Mouse (Mus musculus): ENCODE data around the gene Abca1. TPM values are rescaled to one million over a fixed set of nuclear protein-coding genes. Genes with fewer than 3 reads are reported as not detected.

Abca1 gene
- polyA plus RNA-seq, 1 experiment from 2014 or later = 9.3 TPM

DNA sequence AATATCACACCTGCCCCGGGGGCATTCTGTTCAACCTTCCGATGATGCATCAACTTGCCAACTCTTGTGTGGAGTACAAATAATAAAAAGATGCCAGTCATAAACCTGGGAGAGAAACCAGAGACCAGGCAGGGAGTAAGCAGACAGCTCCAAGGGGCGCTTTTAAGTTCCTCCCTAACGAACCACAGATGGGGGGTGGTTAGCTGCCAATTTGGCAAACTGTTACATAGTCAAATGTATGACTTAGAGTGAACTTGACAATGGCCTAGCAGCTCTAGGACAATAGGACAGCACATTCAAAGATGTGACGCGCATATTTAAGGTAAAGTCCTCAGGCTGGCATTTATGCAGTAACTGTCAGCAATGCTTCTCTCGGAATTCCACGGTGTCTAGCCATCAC, 18.0 kb upstream of the Abca1 start:
- Histone ChIP-seq H3K9me3 (no peaks in the 10 kb centered on the region), H3K36me3 (no peaks in the 10 kb centered on the region), H3K9ac (no peak overlapping the region), H3K4me3 (no peak overlapping the region), H3K27ac (no peak overlapping the region), H3K4me1 (no peaks in the 10 kb centered on the region), H3K27me3 (replicated peaks) (no peaks in the 10 kb centered on the region), H3K4me2 (replicated peaks) (no peak overlapping the region)
- whole genome bisulfite sequencing = 88% methylated on average over 8 of the region's 8 CpGs
- no peak for ATAC-seq (ENCODE audit: low FRiP score, low read depth)

DNA sequence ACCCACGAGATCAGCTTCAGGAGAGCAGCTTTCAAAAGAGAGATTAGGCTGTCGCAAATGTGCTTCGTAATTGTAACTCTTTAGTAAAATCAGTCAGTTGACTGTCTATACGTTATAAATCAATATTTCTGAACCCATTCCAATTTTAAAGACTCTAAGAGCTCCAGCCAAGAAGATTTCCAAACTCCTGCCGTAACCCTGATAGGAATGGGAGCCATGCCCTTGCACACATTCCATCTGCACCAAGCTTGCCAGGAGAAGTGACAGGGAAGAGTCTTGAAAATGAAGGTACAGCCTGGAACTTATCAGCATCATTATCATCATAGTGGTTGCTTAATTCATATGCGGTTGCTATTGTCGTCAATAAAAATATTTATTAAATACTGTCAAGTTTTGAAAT, 15.2 kb upstream of the Abca1 start:
- 92% methylated on average over 7 of the region's 7 CpGs for WGBS
- Histone ChIP-seq H3K4me3 (no peak overlapping the region), H3K27me3 (replicated peaks) (no peaks in the 10 kb centered on the region), H3K4me1 (no peaks in the 10 kb centered on the region), H3K27ac (no peak overlapping the region), H3K9ac (no peak overlapping the region), H3K4me2 (replicated peaks) (no peak overlapping the region), H3K36me3 (no peaks in the 10 kb centered on the region), H3K9me3 (no peaks in the 10 kb centered on the region)
- no peak for ATAC-seq (ENCODE audit: low FRiP score, low read depth)

GRCm38 (mm10) chr4:53170403-53170802, 10.7 kb upstream of the Abca1 start:
- Histone ChIP-seq H3K27ac (no peak overlapping the region), H3K27me3 (replicated peaks) (no peaks in the 10 kb centered on the region), H3K36me3 (no peaks in the 10 kb centered on the region), H3K4me3 (no peak overlapping the region), H3K4me1 (no peaks in the 10 kb centered on the region), H3K4me2 (replicated peaks) (no peak overlapping the region), H3K9me3 (no peaks in the 10 kb centered on the region), H3K9ac (no peak overlapping the region)
- WGBS = 83% methylated on average over 2 of the region's 2 CpGs
- ATAC-seq (ENCODE audit: low FRiP score, low read depth) = no peak

DNA sequence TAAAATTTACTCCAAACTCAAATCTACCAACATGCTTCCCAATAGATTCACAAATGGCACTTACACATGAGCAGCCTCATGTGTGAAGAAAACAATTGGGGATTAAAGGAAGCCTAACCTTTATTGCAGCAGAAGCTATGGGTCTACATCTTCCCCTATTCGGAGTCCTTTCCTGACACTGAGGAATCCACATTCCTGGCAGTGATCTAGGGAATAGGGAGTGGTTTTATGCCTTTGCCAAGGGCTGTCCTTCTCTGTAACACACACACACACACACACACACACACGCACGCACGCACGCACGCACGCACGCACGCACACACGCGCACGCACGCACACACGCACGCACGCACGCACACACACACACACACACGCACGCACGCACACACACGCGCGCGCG, 5.5 kb upstream of the Abca1 start:
- ATAC-seq (ENCODE audit: low FRiP score, low read depth) = no peak

GRCm38 (mm10) chr4:53159176-53159575, 519 bp downstream of the Abca1 start:
- H3K9me3 ChIP-seq = no peaks in the 10 kb centered on the region
- peak overlapping the region; percentile 57 for H3K9ac ChIP-seq
- H3K4me3 ChIP-seq = peak overlapping the region; percentile 63
- H3K36me3 ChIP-seq = no peaks in the 10 kb centered on the region
- peaks cover 10% of the 10 kb centered on the region; the same call in 1 of the 2 replicates for H3K4me1 ChIP-seq
- no peaks in the 10 kb centered on the region for H3K27me3 ChIP-seq (replicated peaks)
- 0% methylated on average over 20 of the region's 20 CpGs for WGBS
- H3K27ac ChIP-seq = no peak overlapping the region
- peak overlapping the region; percentile 80 for H3K4me2 ChIP-seq (replicated peaks)
- peak; percentile 68 for ATAC-seq (ENCODE audit: low FRiP score, low read depth)

More for the DNA sequence above, 5.5 kb upstream of the Abca1 start:
- Histone ChIP-seq H3K4me2 (replicated peaks) (no peak overlapping the region), H3K27ac (no peak overlapping the region), H3K4me3 (no peak overlapping the region), H3K4me1 (peaks cover under 1% of the 10 kb centered on the region; the same call in 1 of the 2 replicates), H3K27me3 (replicated peaks) (no peaks in the 10 kb centered on the region), H3K9ac (no peak overlapping the region), H3K9me3 (no peaks in the 10 kb centered on the region), H3K36me3 (no peaks in the 10 kb centered on the region)
- WGBS = 82% methylated on average over 17 of the region's 25 CpGs

DNA sequence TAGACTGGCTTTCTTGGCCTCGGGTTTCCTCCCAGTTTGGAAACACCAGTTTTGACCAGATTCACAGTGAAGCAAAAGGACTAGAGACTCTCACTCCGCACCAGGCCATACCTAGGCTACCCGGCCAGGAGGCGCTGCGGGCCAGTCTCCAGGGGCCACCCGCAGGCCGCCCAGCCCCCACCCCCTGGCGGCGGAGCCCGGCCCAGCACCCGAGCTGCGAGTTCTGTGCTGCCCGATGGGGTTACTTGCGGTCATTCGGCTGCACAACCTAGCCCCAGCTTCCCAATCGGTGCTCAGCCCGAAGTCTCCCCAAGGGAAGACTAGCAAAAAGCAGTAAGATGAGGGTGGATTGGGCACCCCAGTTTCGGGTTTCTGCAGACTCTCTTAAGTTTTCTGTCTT, 1.1 kb downstream of the Abca1 start:
- Histone ChIP-seq H3K36me3 (no peaks in the 10 kb centered on the region), H3K27me3 (replicated peaks) (no peaks in the 10 kb centered on the region), H3K4me2 (replicated peaks) (peak overlapping the region; percentile 80), H3K9me3 (no peaks in the 10 kb centered on the region), H3K9ac (peak overlapping the region; percentile 57), H3K27ac (no peak overlapping the region), H3K4me1 (peaks cover 10% of the 10 kb centered on the region; the same call in 1 of the 2 replicates), H3K4me3 (peak overlapping the region; percentile 63)
- ATAC-seq (ENCODE audit: low FRiP score, low read depth) = peak; percentile 67; the same call in 1 of the 2 replicates
- WGBS = under 1% methylated on average over 18 of the region's 18 CpGs

DNA sequence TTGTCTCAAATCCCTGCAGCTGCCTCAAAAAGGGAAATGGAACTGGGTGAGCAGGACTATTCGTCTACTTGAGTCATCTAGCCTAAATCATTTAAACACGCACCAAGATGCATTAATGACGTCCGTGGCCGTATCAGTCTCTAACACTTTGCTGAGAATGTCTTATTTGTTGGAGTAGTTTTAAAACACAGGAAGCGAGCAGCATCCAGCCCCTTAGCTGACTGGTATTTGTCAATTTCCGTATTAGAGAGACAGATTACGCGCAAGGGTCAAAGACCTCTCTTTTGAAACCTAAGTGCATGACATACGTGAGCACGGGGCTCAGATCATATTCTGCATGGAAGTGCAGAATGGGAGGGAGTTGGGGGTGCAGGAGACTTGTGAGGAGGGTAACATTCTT, 4.2 kb downstream of the Abca1 start:
- 85% methylated on average over 11 of the region's 11 CpGs for WGBS
- Histone ChIP-seq H3K27me3 (replicated peaks) (no peaks in the 10 kb centered on the region), H3K9me3 (no peaks in the 10 kb centered on the region), H3K36me3 (no peaks in the 10 kb centered on the region), H3K4me1 (peaks cover 18% of the 10 kb centered on the region; the same call in 1 of the 2 replicates), H3K27ac (no peak overlapping the region), H3K9ac (no peak overlapping the region), H3K4me3 (no peak overlapping the region), H3K4me2 (replicated peaks) (no peak overlapping the region)
- ATAC-seq (ENCODE audit: low FRiP score, low read depth) = no peak

GRCm38 (mm10) chr4:53153711-53154110, 6.0 kb downstream of the Abca1 start:
- 47% methylated on average over 6 of the region's 6 CpGs for WGBS
- H3K36me3 ChIP-seq = no peaks in the 10 kb centered on the region
- ATAC-seq (ENCODE audit: low FRiP score, low read depth) = no peak

DNA sequence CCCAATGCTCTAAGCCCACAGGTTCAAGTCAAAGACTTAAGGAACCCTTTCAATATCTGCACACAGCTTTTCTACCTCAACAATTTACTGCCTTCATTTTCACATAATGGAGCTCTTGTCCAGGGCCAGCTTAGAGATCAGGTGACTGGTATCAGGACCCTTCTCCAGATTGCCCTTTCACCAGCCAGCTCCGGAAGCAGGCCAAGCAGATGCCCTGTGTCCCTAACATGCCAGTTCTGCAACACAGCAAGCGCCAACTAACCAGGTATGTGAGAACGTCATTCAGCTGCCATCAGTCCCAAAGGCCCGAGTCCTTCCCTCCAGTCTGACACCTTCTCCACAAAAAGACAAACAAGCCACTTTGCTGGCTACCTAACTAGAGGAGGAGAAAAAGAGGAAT, 6.6 kb downstream of the Abca1 start:
- H3K4me2 ChIP-seq (replicated peaks) = no peak overlapping the region
- no peak overlapping the region for H3K4me3 ChIP-seq
- H3K9ac ChIP-seq = no peak overlapping the region
- no peaks in the 10 kb centered on the region for H3K9me3 ChIP-seq
- H3K36me3 ChIP-seq = no peaks in the 10 kb centered on the region
- no peak overlapping the region for H3K27ac ChIP-seq
- peaks cover 8% of the 10 kb centered on the region; the same call in 1 of the 2 replicates for H3K4me1 ChIP-seq
- 72% methylated on average over 4 of the region's 4 CpGs for WGBS
- ATAC-seq (ENCODE audit: low FRiP score, low read depth) = no peak
- no peaks in the 10 kb centered on the region for H3K27me3 ChIP-seq (replicated peaks)

More at GRCm38 (mm10) chr4:53153711-53154110, 6.0 kb downstream of the Abca1 start:
- H3K9ac ChIP-seq = no peak overlapping the region
- H3K4me2 ChIP-seq (replicated peaks) = no peak overlapping the region
- no peak overlapping the region for H3K27ac ChIP-seq
- H3K27me3 ChIP-seq (replicated peaks) = no peaks in the 10 kb centered on the region
- no peak overlapping the region for H3K4me3 ChIP-seq
- no peaks in the 10 kb centered on the region for H3K9me3 ChIP-seq
- H3K4me1 ChIP-seq = peaks cover 8% of the 10 kb centered on the region; the same call in 1 of the 2 replicates

- no peak overlapping the region for H3K4me3 ChIP-seq
- no peaks in the 10 kb centered on the region for H3K27me3 ChIP-seq (replicated peaks)
- peaks cover 8% of the 10 kb centered on the region; the same call in 1 of the 2 replicates for H3K4me1 ChIP-seq
- no peak overlapping the region for H3K27ac ChIP-seq
- no peaks in the 10 kb centered on the region for H3K9me3 ChIP-seq
- no peak overlapping the region for H3K4me2 ChIP-seq (replicated peaks)
- no peak for ATAC-seq (ENCODE audit: low FRiP score, low read depth)
- H3K36me3 ChIP-seq = no peaks in the 10 kb centered on the region
- no peak overlapping the region for H3K9ac ChIP-seq
- 28% methylated on average over 5 of the region's 5 CpGs for WGBS
Measured at GRCm38 (mm10) chr4:53152655-53153054, 7.0 kb downstream of the Abca1 start.

DNA sequence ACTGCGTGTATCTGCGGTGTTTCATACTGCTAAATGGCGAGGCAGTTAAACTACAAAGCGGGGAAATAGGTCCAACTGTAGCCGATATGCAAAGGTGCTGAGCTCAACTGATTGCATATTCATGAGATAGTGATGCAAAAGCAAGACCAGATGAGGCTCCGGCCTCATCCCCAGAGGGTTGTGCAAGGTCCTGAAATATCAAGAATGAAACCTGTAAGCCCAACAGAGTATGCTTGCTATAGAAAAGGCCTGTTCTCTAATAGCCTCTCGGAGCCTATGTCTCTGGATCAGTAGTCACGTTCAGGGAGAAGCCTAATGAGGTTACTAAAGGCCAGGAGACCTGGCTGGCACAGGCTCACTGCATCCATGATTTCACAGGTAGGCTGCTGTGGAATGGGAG, 9.2 kb downstream of the Abca1 start:
- H3K9me3 ChIP-seq = no peaks in the 10 kb centered on the region
- ATAC-seq (ENCODE audit: low FRiP score, low read depth) = no peak
- H3K36me3 ChIP-seq = no peaks in the 10 kb centered on the region
- H3K4me1 ChIP-seq = peaks cover 15% of the 10 kb centered on the region; the same call in 1 of the 2 replicates
- no peak overlapping the region for H3K9ac ChIP-seq
- 63% methylated on average over 8 of the region's 8 CpGs for whole genome bisulfite sequencing
- no peaks in the 10 kb centered on the region for H3K27me3 ChIP-seq (replicated peaks)
- no peak overlapping the region for H3K27ac ChIP-seq
- H3K4me2 ChIP-seq (replicated peaks) = no peak overlapping the region
- no peak overlapping the region for H3K4me3 ChIP-seq

DNA sequence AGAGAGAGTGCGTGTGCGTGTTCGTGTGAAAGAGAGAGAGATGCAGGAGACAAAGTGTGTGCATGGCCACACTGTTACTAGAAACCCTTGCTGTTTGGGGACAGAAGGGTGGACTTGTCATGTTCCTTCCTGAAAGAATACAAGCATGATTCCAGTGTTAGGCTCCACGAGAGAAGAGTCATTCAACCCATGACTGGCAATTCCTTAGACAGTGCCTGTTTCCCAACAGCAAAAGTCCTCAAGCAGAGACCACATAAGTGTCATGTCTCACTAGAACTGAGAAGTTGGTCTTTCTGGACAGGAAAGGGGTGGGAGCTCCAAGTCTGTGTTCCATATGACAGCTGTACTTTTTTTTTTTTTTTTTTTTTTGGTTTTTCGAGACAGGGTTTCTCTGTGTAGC, 10.1 kb downstream of the Abca1 start:
- 92% methylated on average over 4 of the region's 5 CpGs for WGBS
- Histone ChIP-seq H3K4me2 (replicated peaks) (no peak overlapping the region), H3K27me3 (replicated peaks) (no peaks in the 10 kb centered on the region), H3K9ac (no peak overlapping the region), H3K4me3 (no peak overlapping the region), H3K9me3 (no peaks in the 10 kb centered on the region), H3K36me3 (no peaks in the 10 kb centered on the region), H3K4me1 (peaks cover 18% of the 10 kb centered on the region; the same call in 1 of the 2 replicates), H3K27ac (no peak overlapping the region)
- ATAC-seq (ENCODE audit: low FRiP score, low read depth) = no peak

DNA sequence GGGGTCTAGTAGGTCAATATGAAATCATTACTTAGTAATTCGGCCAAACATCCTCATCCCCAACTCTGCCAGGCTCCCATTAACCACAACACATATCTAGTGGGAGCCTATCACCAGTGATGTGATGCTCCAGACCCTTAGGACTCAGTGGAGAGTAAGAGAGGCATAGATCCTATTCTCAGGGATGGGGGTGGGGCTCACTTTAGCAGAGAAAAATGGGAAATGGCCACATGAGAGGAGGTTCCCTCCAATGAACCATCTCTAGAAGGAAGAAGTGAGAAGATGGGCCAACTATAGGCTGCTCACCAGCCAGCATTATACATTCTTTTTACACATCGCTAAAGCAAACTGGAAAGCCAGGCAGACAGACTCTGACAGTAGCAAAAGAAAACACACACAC, 10.9 kb downstream of the Abca1 start:
- Histone ChIP-seq H3K27ac (no peak overlapping the region), H3K27me3 (replicated peaks) (no peaks in the 10 kb centered on the region), H3K4me1 (peaks cover 19% of the 10 kb centered on the region; the same call in 1 of the 2 replicates), H3K4me3 (no peak overlapping the region), H3K9me3 (no peaks in the 10 kb centered on the region), H3K4me2 (replicated peaks) (no peak overlapping the region), H3K9ac (no peak overlapping the region), H3K36me3 (no peaks in the 10 kb centered on the region)
- WGBS = 84% methylated on average over 2 of the region's 2 CpGs
- ATAC-seq (ENCODE audit: low FRiP score, low read depth) = no peak

Measured in neural tube, embryonic 12.5 days (tissue).